Mouse (Mus musculus): ENCODE data around the gene Rora.

DNA sequence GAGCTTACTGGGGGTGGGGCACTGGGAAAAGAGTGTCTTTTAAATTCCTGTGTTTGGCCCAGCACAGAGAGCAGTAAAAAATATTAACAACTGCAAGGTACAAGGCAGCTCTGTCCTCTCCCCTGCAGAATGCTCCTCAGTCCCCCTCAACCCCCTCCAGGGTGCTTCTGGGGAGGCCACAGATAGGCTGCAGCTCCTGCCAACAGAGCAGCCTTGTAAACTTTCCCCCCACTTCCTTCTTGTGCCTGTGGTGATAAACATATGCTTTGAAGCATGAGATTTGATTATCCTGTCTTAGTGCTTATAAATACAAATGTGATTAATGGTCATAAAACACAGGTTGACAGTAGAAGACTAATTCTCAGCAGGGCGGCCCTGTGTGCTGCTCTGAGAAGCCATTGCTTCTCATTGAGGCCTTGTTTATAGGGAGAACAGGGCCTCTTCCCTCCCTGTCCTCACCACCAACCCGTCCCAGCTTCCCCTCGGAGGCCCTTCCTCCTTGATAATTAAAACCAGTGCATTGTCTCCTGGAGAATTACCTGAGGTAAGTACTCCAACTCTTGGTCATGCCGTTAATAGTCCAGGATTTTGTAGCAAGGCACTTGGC lies 41.4 kb downstream of the Rora start:
- TF ChIP-seq POLR2A (IDR thresholded peaks at IDR 0.05; ENCODE audit: insufficient read length, low read depth): no peak
- TF ChIP-seq REST (IDR thresholded peaks at IDR 0.05; ENCODE audit: insufficient read depth, insufficient read length): no peak
- no peak for TF ChIP-seq MYOD1 (IDR thresholded peaks at IDR 0.05; ENCODE audit: control insufficient read depth in 1 of 3, insufficient read length in 2 of 3, low read depth in 2 of 3)
- no peak for TF ChIP-seq MAX (IDR thresholded peaks at IDR 0.05; ENCODE audit: low read depth)
- no peak for TF ChIP-seq MYOG (IDR thresholded peaks at IDR 0.05; ENCODE audit: control insufficient read depth in 1 of 3, insufficient read depth in 1 of 3, insufficient read length in 2 of 3, low read depth in 2 of 3)
- no peak for TF ChIP-seq TCF12 (IDR thresholded peaks at IDR 0.05; ENCODE audit: insufficient read depth, poor library complexity, severe bottlenecking)
- no peak for TF ChIP-seq E2F4 (IDR thresholded peaks at IDR 0.05; ENCODE audit: insufficient read depth)
- TF ChIP-seq POLR2AphosphoS2 (IDR thresholded peaks at IDR 0.05; ENCODE audit: insufficient read length, low read depth): no peak
- TF ChIP-seq USF1 (IDR thresholded peaks at IDR 0.05; ENCODE audit: low read depth): no peak
- no peak for TF ChIP-seq SRF (IDR thresholded peaks at IDR 0.05; ENCODE audit: control insufficient read depth, insufficient read length, low read depth)
- TF ChIP-seq TCF3 (IDR thresholded peaks at IDR 0.05; ENCODE audit: insufficient read length, low read depth): no peak
